Mouse (Mus musculus) lung, postnatal 14 days (tissue): ENCODE results near the gene Ankrd54.

Source experiments
- DNase-seq: peaks from one replicate; pipeline ENCODE4 v3.0.0; 2021

The Ankrd54 gene

DNA sequence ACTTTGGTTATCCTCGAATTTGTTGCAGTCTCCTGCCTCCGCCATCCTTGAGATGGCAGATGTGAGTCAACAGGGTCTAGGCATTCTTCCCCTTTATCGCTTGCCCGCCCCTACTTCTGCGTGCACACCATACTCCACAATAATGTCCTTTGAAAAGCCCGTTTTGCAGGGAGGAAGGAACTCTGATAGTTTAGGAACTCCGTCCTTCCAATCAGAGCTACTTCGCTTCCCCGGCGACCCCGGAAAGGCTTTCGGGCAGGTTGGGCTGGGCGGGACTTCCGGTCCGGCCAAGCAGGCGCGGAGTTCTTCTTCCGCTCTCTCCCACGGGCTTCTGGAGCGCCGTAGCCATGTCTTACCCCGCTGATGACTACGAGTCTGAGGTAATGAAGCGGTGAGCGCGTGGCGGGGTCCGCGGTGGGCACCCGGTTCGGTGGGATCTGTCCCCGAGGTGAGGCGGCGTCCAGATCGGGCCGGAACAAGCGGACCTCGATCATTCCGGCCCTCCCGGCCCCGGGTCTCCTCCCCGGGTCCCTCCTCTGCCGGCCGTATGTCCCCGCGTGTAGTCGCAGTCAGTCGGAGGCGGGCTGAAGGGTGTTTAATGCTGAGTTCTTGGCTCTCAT is 12.3 kb upstream of the Ankrd54 start, which contains the start of gene Eif3l:
Gene Eif3l (plus strand): TSS at position 267 of the 620 bp plus-strand sequence.
- DNase-seq, result peak; percentile 91

DNA sequence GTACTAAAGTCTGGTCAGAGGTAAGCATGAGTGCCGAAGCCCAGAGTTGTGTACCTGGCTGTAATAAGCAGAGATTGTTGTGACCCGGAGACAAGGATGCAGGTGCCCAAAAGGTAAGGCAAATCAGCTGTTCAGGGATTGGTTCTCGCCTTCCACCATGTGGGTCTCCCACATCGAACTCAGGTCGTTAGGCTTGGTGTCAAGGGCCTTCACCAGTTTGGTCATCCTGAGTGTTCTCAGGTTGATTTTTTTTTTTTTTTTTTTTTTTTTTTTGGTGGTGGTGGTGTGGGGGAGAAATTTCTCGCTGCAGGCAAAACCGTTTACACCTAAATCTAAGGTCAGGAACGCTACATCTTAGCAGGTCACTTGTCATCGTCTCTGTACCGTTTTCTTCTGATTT is 11.8 kb upstream of the Ankrd54 start:
- DNase-seq, result no peak

DNA sequence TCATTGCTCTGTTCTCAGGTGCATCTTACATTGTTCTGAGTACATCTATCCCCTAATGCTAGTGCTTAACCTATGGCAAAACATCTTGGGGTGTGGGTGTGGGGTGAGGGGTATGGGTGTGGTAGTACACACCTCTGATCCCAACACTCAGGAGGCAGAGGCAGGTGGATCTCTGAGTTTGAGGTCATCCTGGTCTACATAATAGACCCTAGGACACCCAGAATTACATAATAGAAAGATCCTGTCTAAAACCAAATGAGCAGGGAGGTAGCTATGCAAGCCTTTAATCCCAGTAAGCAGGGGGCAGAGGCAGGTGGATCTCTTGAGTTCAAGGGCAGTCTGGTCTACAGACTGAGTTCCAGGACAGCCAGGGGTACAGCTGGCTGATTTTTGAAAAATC is 11.1 kb upstream of the Ankrd54 start:
- DNase-seq, result no peak

DNA sequence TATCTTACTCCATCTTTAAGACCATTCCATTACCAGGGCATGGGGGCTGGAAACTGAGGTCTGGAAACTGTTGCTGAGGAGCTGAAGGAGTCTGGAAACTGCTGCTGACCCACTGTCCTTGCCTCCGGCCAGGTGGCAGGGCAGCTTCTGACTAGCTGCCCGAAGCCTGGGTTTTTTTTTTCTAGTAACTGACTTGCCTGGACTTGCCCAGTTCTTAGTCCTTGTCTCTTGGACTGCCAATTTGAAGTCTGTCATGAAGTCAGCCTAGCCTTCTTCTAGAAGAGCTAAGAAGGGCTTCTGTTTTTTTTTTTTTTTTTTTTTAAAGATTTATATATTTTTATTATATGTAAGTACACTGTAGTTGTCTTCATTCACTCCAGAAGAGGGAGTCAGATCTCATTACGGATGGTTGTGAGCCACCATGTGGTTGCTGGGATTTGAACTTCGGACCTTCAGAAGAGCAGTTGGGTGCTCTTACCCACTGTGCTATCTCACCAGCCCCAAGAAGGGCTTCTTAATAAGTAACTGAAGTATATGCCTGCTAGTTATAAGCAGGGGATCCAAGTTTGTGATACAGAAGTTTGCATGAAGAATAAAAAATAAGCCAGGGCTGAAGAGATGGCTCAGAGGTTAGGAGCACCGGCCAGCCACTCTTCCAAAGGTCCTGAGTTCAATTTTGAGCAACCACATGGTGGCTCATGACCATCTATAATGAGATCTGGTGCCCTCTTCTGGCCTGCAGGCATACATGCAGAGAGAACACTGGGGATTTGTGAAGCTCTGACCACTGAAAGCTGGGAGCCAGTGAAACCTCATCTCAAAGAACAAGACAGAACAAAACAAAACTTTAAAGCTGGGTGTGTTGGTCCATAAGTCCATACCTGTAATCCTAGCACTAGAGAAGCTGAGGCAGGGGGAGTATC is 8.7 kb upstream of the Ankrd54 start:
- peak; percentile 61 for DNase-seq

DNA sequence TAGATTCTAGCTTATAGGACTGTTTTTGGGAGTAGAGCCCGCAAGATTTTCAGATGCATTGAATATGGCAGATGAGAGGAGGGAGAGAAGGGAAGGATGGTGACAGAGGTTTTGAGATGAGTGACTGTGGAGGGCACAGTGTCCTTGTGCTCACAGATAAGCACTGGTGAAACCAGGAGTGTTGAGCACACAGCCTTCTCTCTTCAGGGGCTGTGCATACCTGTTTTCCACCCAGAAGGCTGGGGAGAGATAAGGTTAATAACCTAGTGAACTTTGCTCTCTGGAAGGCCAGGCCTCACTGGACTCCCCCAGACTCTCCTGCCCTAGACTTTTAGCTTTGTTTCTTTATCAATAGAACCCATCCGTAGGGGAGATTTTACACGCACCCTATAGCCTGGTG is 5.7 kb upstream of the Ankrd54 start:
- no peak for DNase-seq

DNA sequence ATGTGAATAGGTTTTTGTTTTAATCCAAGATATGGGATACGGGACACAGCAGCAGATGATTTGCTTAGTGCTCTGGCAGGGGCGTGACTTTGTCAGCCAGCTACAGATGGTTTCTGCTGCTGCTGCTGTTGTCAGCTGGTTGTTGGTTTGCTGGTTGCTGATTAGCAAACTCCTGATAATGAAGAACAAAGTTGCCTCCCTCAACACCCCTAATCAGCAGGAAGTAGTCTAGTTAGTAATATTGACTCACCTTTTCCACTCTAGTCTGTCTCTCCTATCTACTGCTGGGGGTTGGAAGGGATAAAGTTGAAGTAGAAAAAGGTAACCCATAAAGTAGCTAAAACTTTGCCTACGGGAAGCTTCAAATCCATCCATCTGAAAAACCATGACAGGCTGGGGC is 4.9 kb upstream of the Ankrd54 start:
- DNase-seq, result no peak

DNA sequence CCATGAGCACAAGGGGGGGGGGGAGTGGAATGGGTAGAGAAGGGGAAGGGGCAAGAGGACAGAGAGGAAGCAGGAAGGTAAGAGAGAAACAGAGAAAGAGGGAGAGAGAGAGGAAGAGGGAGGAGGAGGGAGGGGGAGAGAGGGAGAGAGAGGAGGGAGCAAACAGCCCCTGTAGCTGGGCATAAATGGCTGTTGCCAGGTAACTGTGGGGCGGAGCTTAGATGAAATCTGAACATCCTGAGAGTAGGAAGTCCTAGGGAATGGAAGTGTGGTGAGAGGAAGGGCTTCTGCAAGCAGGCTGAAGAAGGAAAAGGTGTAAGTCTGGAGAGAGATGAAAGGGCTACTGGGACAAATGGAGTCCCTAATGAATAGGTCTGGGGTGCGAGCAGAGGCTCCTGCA is 3.6 kb upstream of the Ankrd54 start:
- DNase-seq, result no peak

DNA sequence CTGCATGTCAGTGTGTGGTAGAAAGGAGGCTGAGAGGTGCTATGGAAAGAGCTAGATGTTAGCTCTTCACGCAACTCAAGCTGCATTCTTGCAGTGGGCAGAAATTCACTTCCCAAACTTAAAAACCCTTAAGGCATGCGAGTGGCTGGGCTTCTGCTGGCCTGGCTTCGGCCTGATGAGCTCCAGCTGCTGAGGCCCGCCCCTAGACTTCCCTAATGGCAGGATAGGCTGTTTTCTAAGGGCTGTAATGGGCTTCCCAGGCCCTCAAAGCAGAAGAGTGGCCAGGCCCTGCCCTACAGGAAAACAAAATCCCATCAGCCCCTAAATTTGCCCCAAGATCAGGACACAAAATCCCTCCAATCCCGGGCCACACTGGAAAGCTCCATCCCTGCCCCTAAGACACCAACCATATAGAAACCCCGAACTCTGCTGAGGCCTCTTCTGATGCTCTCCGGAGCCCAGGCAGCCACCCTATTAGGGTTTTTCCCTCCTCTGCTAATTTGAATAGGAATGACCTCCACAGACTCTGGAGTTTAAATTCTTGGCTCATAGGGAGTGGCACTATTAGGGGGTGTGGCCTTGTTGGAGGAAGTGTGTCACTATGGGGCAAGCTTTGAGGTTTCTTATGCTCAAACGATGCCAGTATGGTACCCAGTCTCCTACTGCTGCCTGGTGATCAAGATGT is 2.5 kb upstream of the Ankrd54 start:
- DNase-seq, result peak; percentile 18

DNA sequence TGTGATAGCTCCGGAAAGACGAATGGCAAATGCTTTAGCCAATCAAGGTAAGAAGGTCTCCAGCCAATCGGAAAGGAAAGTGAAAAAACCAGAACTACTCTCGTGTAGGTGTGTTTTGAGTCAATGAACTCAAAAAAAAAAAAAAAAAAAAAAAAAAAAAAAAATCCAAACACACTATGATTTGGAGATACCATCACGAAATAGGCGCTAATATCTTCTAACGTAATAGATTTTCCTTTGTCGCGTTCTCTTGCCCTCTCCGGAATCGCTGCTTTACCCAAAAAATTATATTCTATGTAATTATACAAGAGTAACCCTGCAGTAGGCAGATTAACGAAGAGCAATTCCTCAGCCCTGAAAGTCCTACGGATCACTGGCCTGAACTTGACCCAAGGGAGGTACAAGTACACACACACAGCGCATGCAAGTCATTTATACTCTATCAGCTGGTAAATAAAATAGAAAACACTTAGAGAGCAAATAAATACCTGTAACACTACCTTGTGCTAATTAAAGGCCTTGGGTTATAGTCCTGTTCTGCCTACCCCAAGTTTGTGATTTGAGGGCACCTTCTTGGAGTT is 557 bp upstream of the Ankrd54 start:
- no peak for DNase-seq

DNA sequence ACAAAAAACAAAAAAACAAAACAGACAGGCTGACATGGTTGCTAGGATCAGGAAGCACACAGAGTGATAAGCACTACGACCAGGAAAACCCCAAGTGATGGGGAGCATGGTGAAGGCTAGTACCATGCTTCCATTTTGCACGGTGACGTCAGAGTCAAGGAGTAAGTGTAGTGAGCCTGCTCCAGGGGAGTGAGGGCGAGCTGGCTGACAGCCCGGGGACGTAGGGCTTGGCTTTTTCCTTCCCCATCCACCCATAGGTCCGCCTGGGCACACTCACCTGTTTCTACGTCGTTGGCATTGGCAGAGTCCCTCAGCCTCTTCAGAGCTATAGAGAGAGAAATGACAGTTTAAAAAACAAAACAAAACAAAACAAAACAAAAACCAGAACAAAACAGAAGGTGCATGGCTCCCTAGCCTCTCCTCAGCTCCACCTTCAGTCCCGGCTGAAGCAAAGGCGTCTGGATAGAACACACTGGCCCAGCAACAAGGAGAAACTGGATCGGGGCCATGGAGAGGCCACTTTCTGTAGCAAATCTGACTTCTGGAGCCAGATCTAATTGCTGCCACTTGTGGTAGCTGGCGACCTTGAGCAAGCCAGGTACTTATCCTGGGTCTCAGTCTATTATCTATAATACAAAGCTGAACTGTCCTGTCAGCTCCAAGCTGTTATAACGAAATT is 1.7 kb downstream of the Ankrd54 start:
- no peak for DNase-seq

DNA sequence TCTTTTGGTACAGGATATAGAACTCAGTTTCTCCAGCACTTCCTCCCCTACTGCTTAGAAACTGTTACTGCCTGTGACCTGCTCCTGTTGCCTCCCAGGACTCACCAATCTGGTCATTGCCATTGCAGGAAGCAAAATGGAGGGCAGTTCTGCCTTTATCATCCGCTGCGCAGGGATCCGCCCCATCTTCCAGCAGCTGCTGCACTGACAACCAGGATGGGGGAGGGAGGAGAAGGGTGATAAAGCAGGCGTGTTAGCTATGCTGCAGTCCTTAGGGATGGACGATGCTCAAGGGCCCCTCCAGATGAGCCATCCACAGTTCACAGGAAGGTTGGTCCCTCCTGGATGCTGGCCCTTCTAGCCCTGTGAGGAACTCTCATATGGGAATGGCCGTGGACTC is 4.8 kb downstream of the Ankrd54 start:
- no peak for DNase-seq

DNA sequence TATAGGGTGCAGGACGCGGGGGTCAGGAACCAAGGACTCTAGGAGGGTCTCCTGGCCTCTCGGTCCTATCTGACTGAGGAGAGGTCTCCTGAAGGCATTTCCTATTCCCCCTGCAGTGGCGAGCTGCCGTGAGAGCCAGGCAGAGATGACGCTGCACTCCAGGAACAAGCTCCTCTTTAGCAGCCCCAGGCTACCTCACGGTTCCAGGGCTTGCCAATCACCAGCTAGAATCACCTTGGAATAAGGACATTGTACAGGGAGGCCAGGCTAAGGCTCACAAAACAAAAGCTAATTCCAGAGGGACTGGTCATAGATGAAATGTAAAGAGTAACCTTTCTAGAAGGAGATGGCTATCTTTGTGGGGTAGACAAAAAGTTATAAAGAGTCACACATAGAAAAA is 6.1 kb downstream of the Ankrd54 start:
- DNase-seq, result no peak

DNA sequence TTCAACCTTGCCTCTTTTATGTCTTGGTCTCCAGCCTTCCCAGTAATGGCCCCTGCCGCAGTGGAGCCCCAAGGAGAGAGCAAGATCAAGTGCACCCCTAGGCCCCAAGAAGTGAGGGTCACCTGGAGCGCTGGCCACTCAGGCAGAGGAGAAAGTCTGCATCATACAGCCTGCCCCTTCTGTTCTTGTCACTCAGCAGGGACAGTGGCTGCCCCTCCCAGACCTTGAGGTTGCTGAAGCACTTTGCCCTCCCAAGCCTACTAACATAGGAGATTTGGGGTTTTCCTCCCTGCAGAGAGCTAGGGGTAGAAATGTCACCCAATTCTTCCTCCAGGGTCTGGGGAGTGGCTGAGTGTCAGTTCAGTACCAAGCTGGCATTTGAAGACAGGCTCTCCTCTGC is 10.3 kb downstream of the Ankrd54 start:
- DNase-seq, result no peak

DNA sequence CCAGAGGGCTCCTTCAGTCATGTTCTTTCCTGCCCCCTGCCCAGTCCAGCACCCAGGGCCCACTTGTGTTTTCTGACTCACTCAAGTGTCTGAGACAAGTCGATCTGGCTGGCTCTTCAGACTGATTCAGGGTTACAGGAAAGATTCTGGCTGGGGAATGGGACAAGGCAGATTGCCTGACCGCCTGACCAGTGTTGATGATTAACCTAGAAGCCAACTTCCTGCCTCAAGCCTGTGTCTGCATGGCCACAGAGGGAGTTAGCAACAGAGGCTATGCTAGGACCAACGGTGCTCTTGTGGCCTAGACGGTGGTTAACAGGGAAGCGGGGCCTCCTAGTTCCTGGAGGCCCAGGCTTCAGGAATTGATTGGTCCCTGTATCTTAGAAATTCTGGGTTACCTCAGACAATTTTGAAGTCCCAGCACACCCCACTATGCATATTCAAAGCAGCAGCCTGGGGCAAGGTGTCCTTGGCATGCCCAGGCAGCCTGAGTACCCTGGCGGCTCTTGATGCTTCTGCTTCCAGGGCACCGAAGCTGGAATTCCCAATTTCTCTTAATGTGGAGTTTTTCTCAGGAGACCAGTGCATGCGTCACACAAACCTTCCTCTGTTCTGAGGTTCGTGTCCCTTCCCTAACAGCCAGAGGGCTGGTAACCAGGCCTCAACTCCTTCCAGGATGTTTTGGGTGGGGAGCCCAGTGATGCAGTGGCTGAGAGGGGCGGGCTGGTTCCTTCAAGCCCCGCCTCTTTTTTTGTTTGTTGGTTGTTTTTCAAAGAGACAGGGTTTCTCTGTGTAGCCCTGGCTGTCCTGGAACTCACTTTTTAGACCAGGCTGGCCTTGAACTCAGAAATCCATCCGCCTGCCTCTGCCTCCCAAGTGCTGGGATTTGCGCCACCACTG is 11.0 kb downstream of the Ankrd54 start:
- DNase-seq, result no peak

DNA sequence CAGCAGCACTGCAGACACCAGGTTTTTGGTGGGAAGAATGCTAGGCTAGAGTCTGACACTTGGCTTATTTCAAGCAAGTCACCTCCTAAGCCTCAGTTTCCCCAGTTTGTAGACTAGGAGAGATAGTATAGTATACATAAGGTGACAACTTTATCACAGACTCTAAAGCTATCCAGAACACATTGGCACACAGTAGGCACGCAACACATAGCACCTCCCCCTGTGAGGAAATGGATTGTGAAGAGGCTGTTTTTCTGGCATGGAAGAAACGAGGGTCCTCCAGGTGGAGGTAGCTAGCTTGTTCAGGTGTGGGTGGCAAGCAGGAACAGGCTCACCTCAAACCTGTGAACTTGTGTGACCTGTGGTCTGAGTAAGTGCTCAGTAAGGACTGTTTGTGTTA is 11.7 kb downstream of the Ankrd54 start:
- DNase-seq, result no peak

DNA sequence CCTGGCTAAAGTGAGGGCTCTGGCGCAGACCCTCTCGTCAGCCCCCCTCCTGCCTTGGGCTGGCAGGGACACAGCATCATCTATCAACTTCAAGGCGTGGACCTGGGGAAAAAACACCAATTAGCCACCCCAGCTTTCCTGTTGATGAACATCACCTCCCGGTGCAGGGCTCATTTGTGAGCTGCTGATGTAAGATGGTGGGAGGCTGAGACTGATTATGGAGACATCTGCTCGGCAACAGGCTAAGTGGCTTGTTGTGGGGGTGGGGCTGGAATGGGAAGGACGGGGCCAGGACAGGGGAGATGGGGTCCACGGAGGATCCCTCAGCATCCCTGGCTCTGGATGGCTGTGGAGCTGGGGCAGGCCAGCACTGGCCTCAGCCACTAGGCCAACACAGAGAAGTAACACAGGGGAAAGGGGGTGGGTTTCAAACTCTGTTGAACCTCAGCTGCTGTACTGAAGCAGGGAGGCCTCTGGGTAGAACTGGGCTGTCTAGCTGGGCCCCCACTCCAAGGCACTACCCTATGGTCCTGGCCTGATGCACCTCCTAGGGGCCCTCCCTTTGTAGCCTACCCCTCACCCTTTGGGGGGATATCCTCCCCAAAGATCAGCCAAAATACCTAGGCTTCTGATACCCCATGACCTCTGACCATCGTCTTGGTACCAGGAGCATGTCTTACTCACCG is 12.4 kb downstream of the Ankrd54 start:
- no peak for DNase-seq

DNA sequence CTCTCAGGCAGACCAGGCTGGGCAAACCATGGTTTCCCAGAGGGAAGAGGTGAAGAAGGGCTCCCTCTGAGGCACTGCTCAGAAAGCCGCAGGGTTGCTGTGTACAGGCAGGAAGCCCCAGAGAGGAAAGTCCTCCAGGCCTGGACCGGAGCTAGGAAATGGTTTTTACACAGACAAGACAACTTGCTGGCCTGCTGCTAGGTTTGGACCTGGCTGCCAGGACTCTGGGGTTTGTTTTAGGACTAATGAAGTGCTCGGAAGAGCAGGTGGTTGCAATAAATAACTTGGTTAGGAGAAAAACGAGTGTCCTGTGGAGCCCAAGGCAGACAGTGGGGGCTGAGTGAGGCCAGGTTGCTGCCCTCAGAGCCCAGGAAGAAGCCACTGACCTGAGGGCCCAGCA is 14.5 kb downstream of the Ankrd54 start:
- no peak for DNase-seq

DNA sequence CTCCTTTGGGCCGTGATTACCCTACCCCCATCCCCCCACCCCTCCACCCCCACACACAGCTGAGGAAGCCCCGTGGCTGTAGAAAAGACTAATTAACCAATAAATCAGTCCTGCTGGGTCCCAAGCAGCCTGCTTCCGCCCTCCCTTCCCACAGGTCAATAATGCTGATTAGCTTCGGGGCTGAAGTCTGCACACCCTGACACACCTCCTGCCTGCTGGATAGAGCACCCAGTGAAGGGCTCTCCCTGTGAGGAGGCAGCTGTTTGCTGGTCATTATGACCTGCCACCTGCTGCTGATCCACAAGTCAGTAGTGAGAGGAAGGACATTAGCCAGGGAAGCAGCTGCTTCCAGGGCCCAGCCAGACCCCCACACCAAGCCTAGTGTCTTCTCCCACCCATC is 17.9 kb downstream of the Ankrd54 start:
- DNase-seq, result no peak

DNA sequence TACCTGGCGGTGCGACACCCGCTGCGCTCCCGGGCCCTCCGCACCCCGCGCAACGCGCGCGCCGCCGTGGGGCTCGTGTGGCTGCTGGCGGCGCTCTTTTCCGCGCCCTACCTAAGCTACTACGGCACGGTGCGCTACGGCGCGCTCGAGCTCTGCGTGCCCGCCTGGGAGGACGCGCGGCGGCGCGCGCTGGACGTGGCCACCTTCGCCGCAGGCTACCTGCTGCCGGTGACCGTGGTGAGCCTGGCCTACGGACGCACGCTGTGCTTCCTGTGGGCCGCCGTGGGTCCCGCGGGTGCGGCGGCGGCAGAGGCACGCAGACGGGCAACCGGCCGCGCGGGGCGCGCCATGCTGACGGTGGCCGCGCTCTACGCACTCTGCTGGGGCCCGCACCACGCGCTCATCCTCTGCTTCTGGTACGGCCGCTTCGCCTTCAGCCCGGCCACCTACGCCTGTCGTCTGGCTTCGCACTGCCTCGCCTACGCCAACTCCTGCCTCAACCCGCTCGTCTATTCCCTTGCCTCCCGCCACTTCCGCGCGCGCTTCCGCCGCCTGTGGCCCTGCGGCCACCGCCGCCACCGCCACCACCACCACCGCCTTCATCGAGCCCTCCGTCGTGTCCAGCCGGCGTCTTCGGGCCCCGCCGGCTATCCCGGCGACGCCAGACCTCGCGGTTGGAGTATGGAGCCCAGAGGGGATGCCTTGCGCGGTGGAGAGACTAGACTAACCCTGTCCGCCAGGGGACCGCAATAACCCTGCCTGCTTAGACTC is 19.8 kb downstream of the Ankrd54 start:
- no peak for DNase-seq

DNA sequence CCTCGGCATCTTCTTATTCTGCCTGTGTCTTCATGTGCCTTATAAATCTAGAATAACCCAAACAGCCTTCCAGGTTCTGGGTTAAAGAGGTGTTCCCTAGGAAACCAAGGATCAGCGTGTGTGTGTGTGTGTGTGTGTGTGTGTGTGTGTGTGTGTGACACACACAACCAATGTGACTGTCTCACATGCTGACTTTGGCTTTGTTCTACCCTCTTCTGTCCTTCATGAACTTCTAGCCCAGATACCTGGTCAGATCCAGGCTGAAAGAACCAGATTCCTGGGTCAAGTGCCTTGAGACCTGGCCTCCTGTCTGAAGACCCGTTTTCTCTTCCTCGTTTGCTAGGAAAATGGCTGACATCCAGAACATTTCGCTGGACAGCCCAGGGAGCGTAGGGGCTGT is 21.1 kb downstream of the Ankrd54 start, which contains the start of gene Galr3:
Gene Galr3 (plus strand): TSS at position 301 of the 400 bp plus-strand sequence.
- DNase-seq, result no peak
